Mouse (Mus musculus) kidney, postnatal 4 days (tissue): Measurements from ENCODE around the gene Grb2.
A peak's percentile ranks its signal among the peaks of the same experiment; 100 is the strongest.
"Not testable (repeated sequence)": the region's sequence is repeated elsewhere in the genome, so short reads cannot be mapped to it uniquely, and the experiment has no call there.

ENCODE experiments used
- DNase-seq, 2 experiments: peaks; one replicate each; pipeline ENCODE4 v3.0.0; 2021; ENCODE audit warnings: mixed read lengths in 2 of 2

Grb2 gene

GRCm38 (mm10) chr11:115684877-115685276, 23.5 kb downstream of the Grb2 start:
- peak in 1 of 2 experiments; percentile 18 for DNase-seq

GRCm38 (mm10) chr11:115683326-115683725, 25.1 kb downstream of the Grb2 start:
- no peak for DNase-seq

- DNase-seq = no peak
Observed at GRCm38 (mm10) chr11:115682411-115682810, 26.0 kb downstream of the Grb2 start.

- no peak for DNase-seq
Observed at GRCm38 (mm10) chr11:115679554-115680238, 28.7 kb downstream of the Grb2 start.

GRCm38 (mm10) chr11:115678861-115679260, 29.5 kb downstream of the Grb2 start:
- no peak for DNase-seq

- no peak for DNase-seq
Observed at GRCm38 (mm10) chr11:115677511-115677910, 30.9 kb downstream of the Grb2 start.

GRCm38 (mm10) chr11:115676738-115677137, 31.7 kb downstream of the Grb2 start:
- no peak for DNase-seq

GRCm38 (mm10) chr11:115674235-115674865, 34.0 kb downstream of the Grb2 start:
- no peak for DNase-seq

- no peak for DNase-seq
Observed at GRCm38 (mm10) chr11:115673471-115674234, 34.7 kb downstream of the Grb2 start.

- DNase-seq = no peak
Observed at GRCm38 (mm10) chr11:115672226-115672987, 36.0 kb downstream of the Grb2 start.

GRCm38 (mm10) chr11:115670451-115671050, 37.8 kb downstream of the Grb2 start:
- peak; percentile 44 to 59 for DNase-seq

GRCm38 (mm10) chr11:115663676-115664335, 44.6 kb downstream of the Grb2 start:
- DNase-seq = no peak

GRCm38 (mm10) chr11:115660376-115660775, 48.0 kb downstream of the Grb2 start:
- no peak for DNase-seq

GRCm38 (mm10) chr11:115658521-115658920, 49.9 kb downstream of the Grb2 start:
- DNase-seq = no peak

GRCm38 (mm10) chr11:115654128-115654527, 54.3 kb downstream of the Grb2 start:
- no peak for DNase-seq

GRCm38 (mm10) chr11:115653194-115653593, 55.2 kb downstream of the Grb2 start:
- no peak for DNase-seq

- DNase-seq = no peak
Observed at GRCm38 (mm10) chr11:115651680-115652079, 56.7 kb downstream of the Grb2 start.

GRCm38 (mm10) chr11:115649706-115650105, 58.7 kb downstream of the Grb2 start:
- DNase-seq = peak; percentile 23 to 42

- peak; percentile 46 to 61 for DNase-seq
Observed at GRCm38 (mm10) chr11:115647459-115647858, 60.9 kb downstream of the Grb2 start.

- DNase-seq = no peak
Observed at GRCm38 (mm10) chr11:115646439-115646838, 62.0 kb downstream of the Grb2 start.

GRCm38 (mm10) chr11:115645498-115645897, 62.9 kb downstream of the Grb2 start:
- not testable (repeated sequence) for DNase-seq

- DNase-seq = no peak
Observed at GRCm38 (mm10) chr11:115644308-115644707, 64.1 kb downstream of the Grb2 start.
